Mouse (Mus musculus): ENCODE data around the gene Hba-a1. TPM values are rescaled to one million over a fixed set of nuclear protein-coding genes. Genes with fewer than 3 reads are reported as not detected.
"Not testable (repeated sequence)": the region's sequence is repeated elsewhere in the genome, so short reads cannot be mapped to it uniquely, and the experiment has no call there.

Hba-a1 gene
- total and polyA plus RNA-seq, 2 experiments from 2014 or later: 497 to 930 TPM

DNA sequence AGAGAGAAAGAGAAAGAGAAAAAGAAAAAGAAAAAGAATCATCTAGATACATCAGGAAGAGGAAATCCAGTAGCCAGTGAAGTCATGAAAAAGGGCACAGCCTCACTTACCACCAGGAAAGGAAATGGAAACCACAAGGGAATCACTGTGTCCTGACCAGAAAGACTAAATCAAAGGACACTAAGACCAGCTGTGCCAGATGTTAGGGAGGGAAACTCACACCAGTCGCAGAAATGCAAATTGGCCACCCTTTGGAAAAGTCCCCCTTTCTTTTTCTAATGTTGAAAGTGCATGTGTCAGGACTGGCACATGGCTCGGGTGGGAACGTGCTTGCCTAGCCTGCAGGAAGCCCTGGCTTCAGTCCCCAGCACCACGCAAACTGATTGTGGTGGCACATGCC, 12.1 kb upstream of the Hba-a1 start:
- 49% methylated on average over 4 of the region's 4 CpGs for WGBS
- ATAC-seq (ENCODE audit: low FRiP score): no peak
- no peak for TF ChIP-seq CTCF (IDR thresholded peaks at IDR 0.05)
- H3K9ac ChIP-seq (replicated peaks; ENCODE audit: low read length, poor library complexity, severe bottlenecking): no peak overlapping the region
- no peaks in the 10 kb centered on the region for H3K36me3 ChIP-seq (ENCODE audit: insufficient read depth, low read length)
- no peak overlapping the region for H3K27ac ChIP-seq (ENCODE audit: low read depth, low read length)
- H3K9me3 ChIP-seq (ENCODE audit: low read length): no peaks in the 10 kb centered on the region
- no peak overlapping the region for H3K4me3 ChIP-seq (ENCODE audit: low read depth, low read length)
- no peaks in the 10 kb centered on the region for H3K4me1 ChIP-seq (ENCODE audit: insufficient read depth, low read length)
- no peak for DNase-seq (ENCODE audit: low spot score)
- H3K4me2 ChIP-seq (ENCODE audit: low read depth, low read length, poor library complexity, severe bottlenecking): no peak overlapping the region
- no peaks in the 10 kb centered on the region for H3K27me3 ChIP-seq (ENCODE audit: insufficient read depth, low read length)

DNA sequence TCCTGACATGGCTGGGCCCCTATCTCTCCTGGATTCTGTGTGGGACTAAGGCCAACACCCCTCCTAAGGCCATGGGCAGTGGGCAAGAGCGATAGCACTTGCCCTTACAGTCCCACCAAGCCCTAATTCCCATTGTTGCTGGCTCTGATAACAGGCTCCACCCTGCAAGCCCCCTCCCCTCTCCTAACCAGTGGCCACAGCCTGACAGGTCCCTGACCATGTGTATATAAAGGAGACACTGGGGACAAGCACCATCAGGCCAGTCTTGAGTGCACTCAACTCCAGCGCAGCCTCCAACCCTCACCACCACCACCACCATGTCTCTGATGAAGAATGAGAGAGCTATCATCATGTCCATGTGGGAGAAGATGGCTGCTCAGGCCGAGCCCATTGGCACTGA, 7.0 kb upstream of the Hba-a1 start, which contains the start of gene Hba-x:
Gene Hba-x (plus strand): TSS at position 54 of the 400 bp plus-strand sequence.
- WGBS: 71% methylated on average over 3 of the region's 3 CpGs
- no peaks in the 10 kb centered on the region for H3K27me3 ChIP-seq (ENCODE audit: insufficient read depth, low read length)
- no peaks in the 10 kb centered on the region for H3K9me3 ChIP-seq (ENCODE audit: low read length)
- H3K9ac ChIP-seq (replicated peaks; ENCODE audit: low read length, poor library complexity, severe bottlenecking): no peak within 1 kb of the TSS
- H3K27ac ChIP-seq (ENCODE audit: low read depth, low read length): no peak within 1 kb of the TSS
- H3K4me2 ChIP-seq (ENCODE audit: low read depth, low read length, poor library complexity, severe bottlenecking): no peak within 1 kb of the TSS
- no peak for DNase-seq (ENCODE audit: low spot score)
- no peaks in the 10 kb centered on the region for H3K4me1 ChIP-seq (ENCODE audit: insufficient read depth, low read length)
- H3K4me3 ChIP-seq (ENCODE audit: low read depth, low read length): no peak within 1 kb of the TSS
- no peak for TF ChIP-seq CTCF (IDR thresholded peaks at IDR 0.05)
- no peaks in the 10 kb centered on the region for H3K36me3 ChIP-seq (ENCODE audit: insufficient read depth, low read length)
- ATAC-seq (ENCODE audit: low FRiP score): no peak

DNA sequence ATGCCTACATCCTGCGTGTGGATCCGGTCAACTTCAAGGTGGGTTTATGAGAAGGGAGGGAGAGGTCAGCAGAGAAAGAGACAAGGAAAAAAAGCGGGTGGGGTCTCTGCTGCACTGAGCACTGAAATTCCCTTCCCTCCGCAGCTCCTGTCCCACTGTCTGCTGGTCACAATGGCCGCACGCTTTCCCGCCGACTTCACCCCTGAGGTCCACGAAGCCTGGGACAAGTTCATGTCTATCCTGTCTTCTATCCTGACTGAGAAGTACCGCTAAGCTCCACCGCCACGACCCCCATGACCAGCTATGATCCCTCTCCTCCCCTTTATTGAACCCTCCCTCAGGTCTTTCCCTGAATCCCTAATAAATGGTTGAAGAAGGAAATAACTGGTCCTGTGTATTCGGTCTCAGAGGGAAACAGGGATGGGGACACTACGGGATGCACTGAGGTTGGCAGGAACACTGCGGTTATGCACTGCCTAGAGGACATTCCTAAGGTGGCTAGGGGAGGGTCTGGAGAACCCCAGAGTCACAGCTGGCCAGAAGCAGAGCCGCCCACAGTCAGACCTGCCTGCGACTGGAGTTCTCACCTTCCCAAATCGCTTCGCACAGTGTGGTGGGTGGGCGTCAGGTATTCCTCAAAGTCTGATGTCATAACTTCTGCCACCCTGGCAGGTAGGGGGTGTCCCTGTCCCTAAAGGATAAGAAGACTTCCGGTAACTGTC, 5.4 kb upstream of the Hba-a1 start:
- H3K27ac ChIP-seq (ENCODE audit: low read depth, low read length): no peak overlapping the region
- H3K4me1 ChIP-seq (ENCODE audit: insufficient read depth, low read length): no peaks in the 10 kb centered on the region
- 82% methylated on average over 21 of the region's 21 CpGs for WGBS
- H3K4me2 ChIP-seq (ENCODE audit: low read depth, low read length, poor library complexity, severe bottlenecking): no peak overlapping the region
- no peak overlapping the region for H3K9ac ChIP-seq (replicated peaks; ENCODE audit: low read length, poor library complexity, severe bottlenecking)
- no peak overlapping the region for H3K4me3 ChIP-seq (ENCODE audit: low read depth, low read length)
- H3K36me3 ChIP-seq (ENCODE audit: insufficient read depth, low read length): no peaks in the 10 kb centered on the region
- ATAC-seq (ENCODE audit: low FRiP score) (no peak), DNase-seq (ENCODE audit: low spot score) (no peak)
- H3K27me3 ChIP-seq (ENCODE audit: insufficient read depth, low read length): no peaks in the 10 kb centered on the region
- no peaks in the 10 kb centered on the region for H3K9me3 ChIP-seq (ENCODE audit: low read length)
- no peak for TF ChIP-seq CTCF (IDR thresholded peaks at IDR 0.05)

DNA sequence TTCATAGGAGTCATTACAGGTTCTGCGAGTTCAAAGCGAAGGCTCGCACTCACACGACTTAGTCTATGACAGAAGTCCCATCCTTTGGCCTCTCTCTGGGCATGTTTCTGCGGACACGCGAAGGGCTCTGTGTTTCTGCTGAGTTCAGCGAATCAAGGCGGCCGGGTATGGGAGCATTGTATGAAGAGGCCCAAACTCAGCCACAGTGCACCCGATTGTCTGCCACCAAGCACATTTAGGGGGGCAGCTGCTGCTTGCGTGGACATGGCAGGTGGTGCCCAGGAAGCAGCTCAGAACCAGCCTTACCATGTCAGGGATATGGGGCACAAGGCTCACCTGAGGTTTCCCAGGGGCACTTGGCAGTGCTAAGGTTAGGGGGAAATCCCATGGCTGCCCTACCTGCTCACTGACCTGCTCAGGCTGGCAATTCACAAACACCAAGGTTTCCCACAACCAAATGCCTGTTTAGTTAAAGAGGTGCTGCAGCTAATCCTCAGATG, 4.8 kb upstream of the Hba-a1 start:
- Histone ChIP-seq H3K27me3 (ENCODE audit: insufficient read depth, low read length) (no peaks in the 10 kb centered on the region), H3K9me3 (ENCODE audit: low read length) (no peaks in the 10 kb centered on the region), H3K27ac (ENCODE audit: low read depth, low read length) (no peak overlapping the region), H3K9ac (replicated peaks; ENCODE audit: low read length, poor library complexity, severe bottlenecking) (no peak overlapping the region), H3K4me1 (ENCODE audit: insufficient read depth, low read length) (no peaks in the 10 kb centered on the region), H3K4me3 (ENCODE audit: low read depth, low read length) (no peak overlapping the region), H3K4me2 (ENCODE audit: low read depth, low read length, poor library complexity, severe bottlenecking) (no peak overlapping the region), H3K36me3 (ENCODE audit: insufficient read depth, low read length) (no peaks in the 10 kb centered on the region)
- ATAC-seq (ENCODE audit: low FRiP score) (no peak), DNase-seq (ENCODE audit: low spot score) (no peak)
- WGBS: 86% methylated on average over 12 of the region's 12 CpGs
- no peak for TF ChIP-seq CTCF (IDR thresholded peaks at IDR 0.05)

DNA sequence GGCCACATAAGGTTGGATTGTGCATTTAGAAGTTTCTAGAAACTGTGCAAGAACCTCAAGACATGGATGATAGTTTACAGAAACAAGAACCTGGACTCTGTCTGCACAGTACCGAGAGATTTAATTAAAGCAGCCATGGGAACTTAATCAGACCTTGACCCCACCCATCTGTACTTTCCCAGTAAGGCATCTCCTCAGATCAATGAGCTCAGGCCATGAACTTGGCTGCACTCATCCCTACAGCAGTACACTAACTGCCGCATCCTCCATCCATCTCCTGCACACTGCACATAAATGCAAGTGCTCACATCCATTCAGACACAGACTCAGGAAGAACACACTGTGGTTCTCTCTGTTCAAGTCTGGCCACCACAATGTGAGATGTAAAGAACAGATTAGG, 2.7 kb upstream of the Hba-a1 start:
- Histone ChIP-seq H3K27me3 (ENCODE audit: insufficient read depth, low read length) (no peaks in the 10 kb centered on the region), H3K9me3 (ENCODE audit: low read length) (no peaks in the 10 kb centered on the region), H3K4me3 (ENCODE audit: low read depth, low read length) (no peak overlapping the region), H3K4me2 (ENCODE audit: low read depth, low read length, poor library complexity, severe bottlenecking) (no peak overlapping the region), H3K27ac (ENCODE audit: low read depth, low read length) (no peak overlapping the region), H3K9ac (replicated peaks; ENCODE audit: low read length, poor library complexity, severe bottlenecking) (no peak overlapping the region), H3K36me3 (ENCODE audit: insufficient read depth, low read length) (no peaks in the 10 kb centered on the region), H3K4me1 (ENCODE audit: insufficient read depth, low read length) (no peaks in the 10 kb centered on the region)
- no peak for TF ChIP-seq CTCF (IDR thresholded peaks at IDR 0.05)
- 72% methylated on average over 2 of the region's 2 CpGs for WGBS
- DNase-seq (ENCODE audit: low spot score): no peak
- ATAC-seq (ENCODE audit: low FRiP score): no peak

DNA sequence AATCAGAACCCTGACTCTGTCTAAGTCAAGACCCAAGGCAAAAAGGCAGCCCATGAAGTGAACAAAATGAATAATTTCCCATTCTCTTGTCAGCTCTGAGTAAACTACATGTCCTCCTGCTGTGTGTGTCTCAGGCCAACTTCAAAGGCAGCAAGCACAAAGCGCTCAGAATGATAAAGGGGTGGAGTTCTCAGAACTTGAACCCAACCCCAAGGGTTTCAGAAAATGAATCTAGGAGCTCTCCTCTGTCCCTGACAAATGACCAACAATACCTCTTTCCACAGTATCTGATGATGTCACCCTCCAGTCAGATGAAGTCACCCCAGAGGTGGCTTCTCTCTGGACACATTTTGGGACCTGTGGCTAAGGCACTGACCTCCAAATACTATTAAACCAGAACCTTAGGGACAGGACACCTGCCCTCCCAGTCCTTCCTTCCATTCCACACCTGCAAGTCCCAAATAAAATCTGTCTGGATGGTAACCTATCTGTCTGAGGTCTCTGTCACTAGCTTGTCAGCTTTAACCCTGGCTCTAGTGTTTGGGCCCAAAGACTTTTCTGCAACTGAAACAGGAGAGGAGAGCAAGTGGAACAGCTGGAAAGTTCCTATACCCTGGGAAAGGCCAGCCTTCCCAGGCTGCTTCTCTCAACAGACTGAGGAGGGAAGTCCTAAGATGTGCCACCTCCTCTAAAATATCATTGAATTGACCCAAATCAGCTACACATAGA, 1.7 kb upstream of the Hba-a1 start:
- no peak for ATAC-seq (ENCODE audit: low FRiP score)
- WGBS: 44% methylated on average over 1 of the region's 1 CpGs
- no peak for DNase-seq (ENCODE audit: low spot score)
- H3K9me3 ChIP-seq (ENCODE audit: low read length): no peaks in the 10 kb centered on the region
- H3K4me2 ChIP-seq (ENCODE audit: low read depth, low read length, poor library complexity, severe bottlenecking): no peak overlapping the region
- no peaks in the 10 kb centered on the region for H3K36me3 ChIP-seq (ENCODE audit: insufficient read depth, low read length)
- H3K27ac ChIP-seq (ENCODE audit: low read depth, low read length): no peak overlapping the region
- H3K9ac ChIP-seq (replicated peaks; ENCODE audit: low read length, poor library complexity, severe bottlenecking): no peak overlapping the region
- no peaks in the 10 kb centered on the region for H3K4me1 ChIP-seq (ENCODE audit: insufficient read depth, low read length)
- H3K27me3 ChIP-seq (ENCODE audit: insufficient read depth, low read length): no peaks in the 10 kb centered on the region
- no peak overlapping the region for H3K4me3 ChIP-seq (ENCODE audit: low read depth, low read length)
- no peak for TF ChIP-seq CTCF (IDR thresholded peaks at IDR 0.05)

DNA sequence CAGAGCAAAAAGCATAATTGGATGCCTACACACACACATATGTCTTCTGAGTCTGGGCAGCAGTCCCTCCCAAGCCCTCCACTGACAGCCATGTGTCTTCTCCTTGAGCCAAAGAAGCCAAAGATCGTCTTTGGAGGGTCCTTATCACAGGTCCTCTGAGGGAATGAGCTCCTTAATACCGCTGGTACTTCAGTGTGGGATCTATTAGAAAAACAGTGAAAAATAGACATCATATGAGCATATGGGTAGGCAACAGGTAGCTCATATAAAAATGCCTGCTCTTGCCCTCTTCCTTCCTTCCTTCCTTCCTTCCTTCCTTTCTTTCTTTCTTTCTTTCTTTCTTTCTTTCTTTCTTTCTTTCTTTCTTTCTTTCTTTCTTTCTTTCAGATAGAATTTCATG, 1.3 kb downstream of the Hba-a1 start:
- not testable (repeated sequence) for H3K4me2 ChIP-seq (ENCODE audit: low read depth, low read length, poor library complexity, severe bottlenecking); H3K4me3 ChIP-seq (ENCODE audit: low read depth, low read length); ATAC-seq (ENCODE audit: low FRiP score); DNase-seq (ENCODE audit: low spot score); H3K9ac ChIP-seq (replicated peaks; ENCODE audit: low read length, poor library complexity, severe bottlenecking); H3K4me1 ChIP-seq (ENCODE audit: insufficient read depth, low read length); H3K27me3 ChIP-seq (ENCODE audit: insufficient read depth, low read length); H3K36me3 ChIP-seq (ENCODE audit: insufficient read depth, low read length); H3K27ac ChIP-seq (ENCODE audit: low read depth, low read length); H3K9me3 ChIP-seq (ENCODE audit: low read length)
- WGBS: 55% methylated on average over 2 of the region's 2 CpGs

Measured in midbrain, postnatal 0 days (tissue).